8 mouse cellular contexts compared by ENCODE assay signal in the genomic region with DNA sequence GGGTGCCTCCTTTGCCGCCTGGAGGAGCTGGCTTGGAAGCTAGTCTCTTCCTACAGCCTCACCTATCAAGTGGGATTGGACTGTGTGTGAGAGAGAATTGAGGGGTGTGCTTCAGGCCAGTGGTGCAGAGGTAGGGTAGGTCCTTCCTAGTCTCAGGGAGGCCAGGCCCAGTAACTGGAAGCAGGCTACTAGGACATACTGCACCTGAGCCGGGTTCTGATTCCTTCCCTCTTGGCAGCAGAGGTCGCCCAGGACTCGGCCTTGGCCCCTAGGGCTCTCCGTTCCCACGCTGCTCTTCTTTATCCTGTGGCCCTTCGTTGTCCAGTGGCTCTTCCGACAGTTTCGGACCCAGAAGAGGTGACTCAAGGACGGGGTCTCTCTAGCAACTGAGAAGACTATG. TPM values are rescaled to one million over a fixed set of nuclear protein-coding genes. Genes with fewer than 3 reads are reported as not detected.
DNase-seq lines count a peak whose midpoint lies in the region; ATAC-seq and TF ChIP-seq lines count a peak whose summit lies in the region.

No protein-coding gene starts in this region.

- no peak for ATAC-seq in hindbrain, embryonic 14.5 days (ENCODE audit: low FRiP score)
- no peak for ATAC-seq in liver, embryonic 14.5 days (ENCODE audit: insufficient read depth)
- ATAC-seq in erythroblast, adult 5-6 weeks (replicated peaks; ENCODE audit: low FRiP score, poor library complexity, severe bottlenecking) = no peak

- no peaks in the 10 kb centered on the region for H3K27me3 ChIP-seq in MEL (ENCODE audit: control insufficient read depth in 1 of 2, insufficient read depth in 2 of 2, low read length in 2 of 2)
- peaks cover 34% of the 10 kb centered on the region for H3K27me3 ChIP-seq in hindbrain, embryonic 14.5 days (ENCODE audit: control insufficient read depth, insufficient read depth, low read length)
- no peaks in the 10 kb centered on the region; the same call in 1 of the 2 replicates for H3K27me3 ChIP-seq in liver, embryonic 14.5 days (ENCODE audit: control insufficient read depth, insufficient read depth, low read length)

- no peak for TF ChIP-seq CTCF in gastrocnemius, adult 2 months (IDR thresholded peaks at IDR 0.05)
- no peak for TF ChIP-seq CTCF in MEL (IDR thresholded peaks at IDR 0.05 in 2 of 3, conservative IDR thresholded peaks at IDR 0.05 in 1 of 3; ENCODE audit: control insufficient read depth in 1 of 3, insufficient read depth in 1 of 3, low read depth in 2 of 3, low read length in 3 of 3, poor library complexity in 1 of 3, severe bottlenecking in 1 of 3)
- no peak for TF ChIP-seq CTCF in liver, embryonic 14.5 days (IDR thresholded peaks at IDR 0.05; ENCODE audit: low read depth)

- TF ChIP-seq EP300 in MEL (IDR thresholded peaks at IDR 0.05; ENCODE audit: low read depth in 1 of 2, low read length in 2 of 2) = no peak
- no peak for TF ChIP-seq EP300 in liver, embryonic 14.5 days (IDR thresholded peaks at IDR 0.05; ENCODE audit: low read depth)

- TF ChIP-seq RAD21 in MEL (IDR thresholded peaks at IDR 0.05; ENCODE audit: low read depth, low read length) = no peak

- peaks cover 0 to 9% of the 10 kb centered on the region in 2 experiments; a peak in 2 of 4 replicates for H3K36me3 ChIP-seq in MEL (ENCODE audit: control insufficient read depth in 1 of 2, insufficient read depth in 2 of 2, low read length in 2 of 2)
- H3K36me3 ChIP-seq in hindbrain, embryonic 14.5 days (replicated peaks; ENCODE audit: control insufficient read depth, insufficient read depth) = no peaks in the 10 kb centered on the region
- H3K36me3 ChIP-seq in liver, embryonic 14.5 days (replicated peaks; ENCODE audit: control insufficient read depth, insufficient read depth, low read depth) = peaks cover 11% of the 10 kb centered on the region

- WGBS in hindbrain, embryonic 14.5 days = 17% methylated on average over 10 of the region's 10 CpGs
- 61% methylated on average over 10 of the region's 10 CpGs for WGBS in liver, embryonic 14.5 days (ENCODE audit: insufficient replicate concordance)

- H3K4me1 ChIP-seq in MEL (ENCODE audit: control insufficient read depth in 1 of 2, insufficient read depth in 2 of 2, low read length in 2 of 2) = peaks cover 4 to 8% of the 10 kb centered on the region in 2 experiments; a peak in 3 of 4 replicates
- peaks cover 7% of the 10 kb centered on the region; the same call in 1 of the 2 replicates for H3K4me1 ChIP-seq in hindbrain, embryonic 14.5 days (replicated peaks; ENCODE audit: control insufficient read depth, insufficient read depth, low read length)
- peaks cover 15 to 26% of the 10 kb centered on the region in 2 experiments for H3K4me1 ChIP-seq in liver, embryonic 14.5 days (replicated peaks; ENCODE audit: control insufficient read depth in 2 of 2, insufficient read depth in 2 of 2, low read length in 1 of 2)

- TF ChIP-seq POLR2A in MEL (IDR thresholded peaks at IDR 0.05; ENCODE audit: control insufficient read depth in 1 of 2, insufficient read depth in 1 of 2, low read depth in 1 of 2, low read length in 2 of 2, poor library complexity in 1 of 2) = no peak

- no peak for DNase-seq in gastrocnemius, adult 2 months
- DNase-seq in gastrocnemius, postnatal 4 days (ENCODE audit: low spot score in 2 of 2) = no peak
- no peak for DNase-seq in MEL (ENCODE audit: low read depth, low spot score)
- no peak for DNase-seq in hindbrain, embryonic 14.5 days (ENCODE audit: low spot score)
- DNase-seq in liver, embryonic 14.5 days (ENCODE audit: low read depth in 3 of 3, low spot score in 3 of 3) = no peak
- DNase-seq in right cerebral cortex, adult 18-20 months = no peak
- no peak for DNase-seq in thymus, postnatal 36 days

- intact Hi-C loops in gastrocnemius, adult 2 months (cut with DNase I) = no loop called here

- H3K4me3 ChIP-seq in gastrocnemius, adult 2 months = peak overlapping the region; percentile 70
- H3K4me3 ChIP-seq in MEL (ENCODE audit: control insufficient read depth in 1 of 2, insufficient read depth in 1 of 2, low read depth in 2 of 2, low read length in 2 of 2) = no peak overlapping the region
- peak overlapping the region; percentile 22; the same call in 1 of the 2 replicates for H3K4me3 ChIP-seq in hindbrain, embryonic 14.5 days (replicated peaks; ENCODE audit: low read length)
- H3K4me3 ChIP-seq in liver, embryonic 14.5 days (ENCODE audit: insufficient read depth in 1 of 2, low read depth in 2 of 2, low read length in 2 of 2) = no peak overlapping the region

- peak overlapping the region; percentile 94 for H3K27ac ChIP-seq in gastrocnemius, adult 2 months
- H3K27ac ChIP-seq in MEL (ENCODE audit: control insufficient read depth, low read depth, low read length) = no peak overlapping the region
- H3K27ac ChIP-seq in hindbrain, embryonic 14.5 days = no peak overlapping the region
- H3K27ac ChIP-seq in liver, embryonic 14.5 days = no peak overlapping the region

- H3K4me2 ChIP-seq in hindbrain, embryonic 14.5 days (replicated peaks) = peak overlapping the region; percentile 50
- peak overlapping the region; percentile 45 for H3K4me2 ChIP-seq in liver, embryonic 14.5 days (ENCODE audit: low read depth)

- no peaks in the 10 kb centered on the region for H3K9me3 ChIP-seq in MEL (replicated peaks; ENCODE audit: insufficient read depth, low read length)
- no peaks in the 10 kb centered on the region for H3K9me3 ChIP-seq in hindbrain, embryonic 14.5 days (ENCODE audit: control insufficient read depth, low read length)
- no peaks in the 10 kb centered on the region for H3K9me3 ChIP-seq in liver, embryonic 14.5 days (ENCODE audit: control insufficient read depth, low read length)

- H3K9ac ChIP-seq in MEL (ENCODE audit: control insufficient read depth, low read depth, low read length, poor library complexity, severe bottlenecking) = no peak overlapping the region
- no peak overlapping the region for H3K9ac ChIP-seq in hindbrain, embryonic 14.5 days
- H3K9ac ChIP-seq in liver, embryonic 14.5 days (replicated peaks) = no peak overlapping the region

- peaks cover 10% of the 10 kb centered on the region for H3K79me2 ChIP-seq in MEL (ENCODE audit: control insufficient read depth, insufficient read depth, low read length, poor library complexity)

RNA-seq across cellular contexts. Expression of a gene that starts 4.7 kb away (rescaled TPM):
- total RNA-seq in gastrocnemius, adult 2 months (2021) = 10 to 100 TPM; 18.6 to 21.8 TPM
- 10 to 100 TPM; 26.9 to 29.6 TPM for total RNA-seq in gastrocnemius, postnatal 4 days (2021)
- total RNA-seq in MEL (2012; rRNA removed) = 17.3 and 18.4 TPM in 2 replicates
- polyA plus RNA-seq in MEL (2012; ENCODE audit: insufficient read depth in 1 of 2, insufficient read length in 2 of 2, low read depth in 1 of 2, low replicate concordance in 2 of 2, missing spikeins in 1 of 2) = 10 to 100 TPM in 1 of 2 experiments, not detected in 1; 25.4 TPM
- 5.3 and 5.6 TPM in 2 replicates for polyA plus RNA-seq in hindbrain, embryonic 14.5 days (2014; fragmentation: Nextera tagmentation; extraction: Ambion mirVana)
- polyA plus RNA-seq in liver, embryonic 14.5 days (2012; rRNA removed) = 8.4 and 11.4 TPM in 2 replicates
- 2.4 and 2.6 TPM in 2 replicates for polyA plus RNA-seq in liver, embryonic 14.5 days (2014; fragmentation: Nextera tagmentation; extraction: Ambion mirVana)
- 14.8 and 15.9 TPM in 2 replicates for total RNA-seq in erythroblast, adult 5-6 weeks (2015; ENCODE audit: low replicate concordance)
- total RNA-seq in erythroblast, adult 5-6 weeks (2017; ENCODE audit: low replicate concordance) = 27.9 and 36.7 TPM in 2 replicates

RNA-seq across cellular contexts. Expression of a gene that starts 9.8 kb away (rescaled TPM):
- total RNA-seq in gastrocnemius, adult 2 months (2021) = 10 to 100 TPM; 24.2 to 28.6 TPM
- 10 to 100 TPM; 45.0 to 53.0 TPM for total RNA-seq in gastrocnemius, postnatal 4 days (2021)
- 15.2 and 16.6 TPM in 2 replicates for total RNA-seq in MEL (2012; rRNA removed)
- polyA plus RNA-seq in MEL (2012; ENCODE audit: insufficient read depth in 1 of 2, insufficient read length in 2 of 2, low read depth in 1 of 2, low replicate concordance in 2 of 2, missing spikeins in 1 of 2) = 10 to 100 TPM in 1 of 2 experiments, not detected in 1; 18.3 TPM
- 8.3 and 10.6 TPM in 2 replicates for polyA plus RNA-seq in hindbrain, embryonic 14.5 days (2014; fragmentation: Nextera tagmentation; extraction: Ambion mirVana)
- 22.2 and 27.3 TPM in 2 replicates for polyA plus RNA-seq in liver, embryonic 14.5 days (2012; rRNA removed)
- polyA plus RNA-seq in liver, embryonic 14.5 days (2014; fragmentation: Nextera tagmentation; extraction: Ambion mirVana) = 49.7 and 63.2 TPM in 2 replicates
- 6.7 and 15.3 TPM in 2 replicates for total RNA-seq in erythroblast, adult 5-6 weeks (2015; ENCODE audit: low replicate concordance)
- 25.0 TPM in 2 replicates for total RNA-seq in erythroblast, adult 5-6 weeks (2017; ENCODE audit: low replicate concordance)

RNA-seq across cellular contexts. Expression of a gene that starts 9.8 kb away (rescaled TPM):
- total RNA-seq in gastrocnemius, adult 2 months (2021) = 1 to 10 TPM; 4.6 to 5.9 TPM
- total RNA-seq in gastrocnemius, postnatal 4 days (2021) = 10 to 100 TPM in 1 of 2 experiments, 1 to 10 TPM in 1; 9.3 to 12.4 TPM
- total RNA-seq in MEL (2012; rRNA removed) = 1.7 and 2.0 TPM in 2 replicates
- polyA plus RNA-seq in MEL (2012; ENCODE audit: insufficient read depth in 1 of 2, insufficient read length in 2 of 2, low read depth in 1 of 2, low replicate concordance in 2 of 2, missing spikeins in 1 of 2) = 1 to 10 TPM in 1 of 2 experiments, not detected in 1; 2.6 TPM
- polyA plus RNA-seq in hindbrain, embryonic 14.5 days (2014; fragmentation: Nextera tagmentation; extraction: Ambion mirVana) = 1.7 and 1.9 TPM in 2 replicates
- polyA plus RNA-seq in liver, embryonic 14.5 days (2012; rRNA removed) = 0.31 and 0.36 TPM in 2 replicates
- 0.06 and 0.29 TPM in 2 replicates for polyA plus RNA-seq in liver, embryonic 14.5 days (2014; fragmentation: Nextera tagmentation; extraction: Ambion mirVana)
- total RNA-seq in erythroblast, adult 5-6 weeks (2015; ENCODE audit: low replicate concordance) = not detected in 2 replicates
- 0.70 and 1.0 TPM in 2 replicates for total RNA-seq in erythroblast, adult 5-6 weeks (2017; ENCODE audit: low replicate concordance)

RNA-seq across cellular contexts. Expression of a gene that starts 20.9 kb away (rescaled TPM):
- 1 to 10 TPM; 2.0 to 3.6 TPM for total RNA-seq in gastrocnemius, adult 2 months (2021)
- total RNA-seq in gastrocnemius, postnatal 4 days (2021) = 1 to 10 TPM; 6.3 to 7.0 TPM
- total RNA-seq in MEL (2012; rRNA removed) = 12.3 and 17.2 TPM in 2 replicates
- polyA plus RNA-seq in MEL (2012; ENCODE audit: insufficient read depth in 1 of 2, insufficient read length in 2 of 2, low read depth in 1 of 2, low replicate concordance in 2 of 2, missing spikeins in 1 of 2) = 10 to 100 TPM in 1 of 2 experiments, not detected in 1; 12.5 TPM
- polyA plus RNA-seq in hindbrain, embryonic 14.5 days (2014; fragmentation: Nextera tagmentation; extraction: Ambion mirVana) = 20.9 and 24.2 TPM in 2 replicates
- 2.2 and 3.5 TPM in 2 replicates for polyA plus RNA-seq in liver, embryonic 14.5 days (2012; rRNA removed)
- polyA plus RNA-seq in liver, embryonic 14.5 days (2014; fragmentation: Nextera tagmentation; extraction: Ambion mirVana) = 3.4 and 4.4 TPM in 2 replicates
- 0.96 and 3.1 TPM in 2 replicates for total RNA-seq in erythroblast, adult 5-6 weeks (2015; ENCODE audit: low replicate concordance)
- total RNA-seq in erythroblast, adult 5-6 weeks (2017; ENCODE audit: low replicate concordance) = 2.4 and 9.5 TPM in 2 replicates

RNA-seq across cellular contexts. Expression of a gene that starts 59.6 kb away (rescaled TPM):
- total RNA-seq in gastrocnemius, adult 2 months (2021) = 1 to 10 TPM; 4.2 to 5.7 TPM
- total RNA-seq in gastrocnemius, postnatal 4 days (2021) = 1 to 10 TPM; 8.1 to 8.2 TPM
- total RNA-seq in MEL (2012; rRNA removed) = 1.4 and 1.7 TPM in 2 replicates
- polyA plus RNA-seq in MEL (2012; ENCODE audit: insufficient read depth in 1 of 2, insufficient read length in 2 of 2, low read depth in 1 of 2, low replicate concordance in 2 of 2, missing spikeins in 1 of 2) = 10 to 100 TPM in 1 of 2 experiments, not detected in 1; 17.2 TPM
- polyA plus RNA-seq in hindbrain, embryonic 14.5 days (2014; fragmentation: Nextera tagmentation; extraction: Ambion mirVana) = 6.1 and 8.0 TPM in 2 replicates
- polyA plus RNA-seq in liver, embryonic 14.5 days (2012; rRNA removed) = 2.3 and 3.5 TPM in 2 replicates
- 2.3 and 3.5 TPM in 2 replicates for polyA plus RNA-seq in liver, embryonic 14.5 days (2014; fragmentation: Nextera tagmentation; extraction: Ambion mirVana)
- total RNA-seq in erythroblast, adult 5-6 weeks (2015; ENCODE audit: low replicate concordance) = 70.7 and 93.0 TPM in 2 replicates
- total RNA-seq in erythroblast, adult 5-6 weeks (2017; ENCODE audit: low replicate concordance) = 8.6 and 16.9 TPM in 2 replicates

Comparison
In these comparisons a context has a peak if more than half of its experiments do, and no peak if none do; other contexts are left out.
1. H3K4me3 ChIP-seq: peak in gastrocnemius, adult 2 months (single experiment) and hindbrain, embryonic 14.5 days (single experiment); none in MEL (0 of 2) and liver, embryonic 14.5 days (0 of 2).